Mouse (Mus musculus): Measurements from ENCODE around the gene Tgif2. TPM values are rescaled to one million over a fixed set of nuclear protein-coding genes. Genes with fewer than 3 reads are reported as not detected.
A peak's percentile ranks its signal among the peaks of the same experiment; 100 is the strongest.
"Not testable (repeated sequence)": the region's sequence is repeated elsewhere in the genome, so short reads cannot be mapped to it uniquely, and the experiment has no call there.

The Tgif2 gene
- polyA plus RNA-seq, 1 experiment from 2014 or later = 41.5 TPM

GRCm38 (mm10) chr2:156847653-156848052, 7.8 kb downstream of the Tgif2 start:
- Histone ChIP-seq H3K9ac (no peak overlapping the region), H3K4me2 (no peak overlapping the region), H3K9me3 (no peaks in the 10 kb centered on the region), H3K4me1 (peaks cover 30% of the 10 kb centered on the region), H3K4me3 (replicated peaks) (no peak overlapping the region), H3K27ac (no peak overlapping the region), H3K36me3 (peaks cover 43% of the 10 kb centered on the region), H3K27me3 (replicated peaks) (no peaks in the 10 kb centered on the region)
- WGBS = 63% methylated on average over 6 of the region's 6 CpGs
- ATAC-seq (ENCODE audit: insufficient read depth, low FRiP score, low read depth) = no peak

- Histone ChIP-seq H3K4me2 (no peak overlapping the region), H3K27ac (no peak overlapping the region), H3K4me1 (peaks cover 21% of the 10 kb centered on the region), H3K36me3 (peaks cover 43% of the 10 kb centered on the region), H3K4me3 (replicated peaks) (no peak overlapping the region), H3K27me3 (replicated peaks) (no peaks in the 10 kb centered on the region), H3K9me3 (no peaks in the 10 kb centered on the region), H3K9ac (no peak overlapping the region)
- no peak for ATAC-seq (ENCODE audit: insufficient read depth, low FRiP score, low read depth)
- whole genome bisulfite sequencing = 75% methylated on average over 6 of the region's 6 CpGs
These were observed 8.8 kb downstream of the Tgif2 start for GRCm38 (mm10) chr2:156848526-156849182.

- no peak overlapping the region for H3K4me2 ChIP-seq
- H3K36me3 ChIP-seq = peaks cover 41% of the 10 kb centered on the region
- WGBS = 85% methylated on average over 5 of the region's 5 CpGs
- H3K27me3 ChIP-seq (replicated peaks) = no peaks in the 10 kb centered on the region
- peaks cover 4% of the 10 kb centered on the region for H3K4me1 ChIP-seq
- H3K9ac ChIP-seq = no peak overlapping the region
- H3K27ac ChIP-seq = no peak overlapping the region
- no peaks in the 10 kb centered on the region for H3K9me3 ChIP-seq
- no peak overlapping the region for H3K4me3 ChIP-seq (replicated peaks)
- no peak for ATAC-seq (ENCODE audit: insufficient read depth, low FRiP score, low read depth)
These were observed 10.7 kb downstream of the Tgif2 start for GRCm38 (mm10) chr2:156850505-156850904.

DNA sequence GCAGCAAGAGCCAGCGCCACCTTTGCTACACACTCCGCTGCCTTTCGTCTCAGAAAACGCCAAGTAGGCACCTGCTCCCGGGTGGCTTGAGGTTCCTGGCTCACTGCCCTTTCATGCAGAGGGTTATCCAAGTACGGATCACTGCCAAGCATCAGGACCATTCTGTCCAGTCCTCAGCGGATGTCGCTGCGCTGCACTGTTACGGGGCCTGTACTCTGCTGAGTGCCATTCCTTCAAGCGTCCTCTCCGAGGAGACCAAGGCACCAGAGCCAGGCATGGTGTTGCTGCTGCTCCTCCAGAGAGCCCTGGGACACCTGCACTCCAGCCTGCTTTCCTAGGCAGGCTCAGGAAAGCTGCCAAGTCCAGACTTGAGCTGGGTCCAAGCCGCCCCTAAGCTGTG, 13.8 kb downstream of the Tgif2 start:
- H3K4me2 ChIP-seq; H3K9me3 ChIP-seq; H3K4me3 ChIP-seq (replicated peaks); H3K27ac ChIP-seq; H3K4me1 ChIP-seq; H3K9ac ChIP-seq; ATAC-seq (ENCODE audit: insufficient read depth, low FRiP score, low read depth); H3K27me3 ChIP-seq (replicated peaks): not testable (repeated sequence)
- peaks cover 27% of the 10 kb centered on the region for H3K36me3 ChIP-seq
- 87% methylated on average over 9 of the region's 13 CpGs for WGBS

DNA sequence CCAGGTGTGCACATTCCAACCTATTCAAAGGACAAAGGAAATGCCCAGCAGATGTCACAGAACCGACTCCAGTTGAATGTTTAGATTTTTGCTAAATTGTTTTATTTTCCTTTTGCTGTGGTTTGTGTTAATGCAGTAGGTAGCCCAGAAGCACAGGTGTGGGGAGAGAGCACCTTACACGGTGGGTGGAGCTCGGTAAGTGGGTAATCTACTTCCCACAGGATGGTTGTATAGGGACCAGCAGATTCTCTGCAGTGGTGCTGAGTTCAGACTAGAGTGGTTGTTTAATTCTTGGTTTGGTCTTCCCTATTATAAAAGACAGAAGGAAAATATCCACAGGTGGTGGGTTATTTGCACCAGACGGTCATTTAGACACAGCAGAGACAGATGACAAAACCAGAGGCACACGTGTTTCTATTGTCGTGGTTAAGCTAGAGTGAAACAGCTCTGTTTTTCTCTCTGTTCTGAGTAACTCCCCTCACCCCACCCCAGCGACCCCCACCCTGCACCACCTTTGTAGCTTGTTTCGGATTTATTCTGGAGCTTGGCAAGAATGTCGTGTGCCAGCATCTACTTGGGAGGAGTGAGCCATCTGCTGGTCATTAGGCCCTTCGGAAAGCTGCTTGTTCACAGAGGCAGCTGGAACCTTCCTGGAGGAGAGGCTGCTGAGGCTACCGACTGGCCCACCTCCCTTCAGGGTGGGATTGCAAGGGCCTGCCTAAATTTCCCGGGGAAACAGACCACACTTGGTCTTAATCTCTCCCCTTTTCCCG, 14.4 kb downstream of the Tgif2 start:
- not testable (repeated sequence) for ATAC-seq (ENCODE audit: insufficient read depth, low FRiP score, low read depth)
- H3K36me3 ChIP-seq = peaks cover 27% of the 10 kb centered on the region

GRCm38 (mm10) chr2:156856311-156856710, 16.5 kb downstream of the Tgif2 start:
- Histone ChIP-seq H3K4me1 (0 out of 2 replicates have a peak, but pooled peaks cover 8% of the 10 kb centered on the region), H3K4me2 (no peak overlapping the region), H3K27me3 (replicated peaks) (no peaks in the 10 kb centered on the region), H3K4me3 (replicated peaks) (no peak overlapping the region), H3K9me3 (no peaks in the 10 kb centered on the region), H3K27ac (no peak overlapping the region), H3K9ac (no peak overlapping the region), H3K36me3 (peaks cover 12% of the 10 kb centered on the region)
- ATAC-seq (ENCODE audit: insufficient read depth, low FRiP score, low read depth) = no peak
- 86% methylated on average over 1 of the region's 1 CpGs for WGBS

More for the DNA sequence above, 14.4 kb downstream of the Tgif2 start:
- H3K4me2 ChIP-seq; H3K4me3 ChIP-seq (replicated peaks); H3K27me3 ChIP-seq (replicated peaks); H3K4me1 ChIP-seq; H3K27ac ChIP-seq; H3K9ac ChIP-seq; H3K9me3 ChIP-seq: not testable (repeated sequence)
- 41% methylated on average over 13 of the region's 13 CpGs for WGBS

GRCm38 (mm10) chr2:156857385-156857791, 17.6 kb downstream of the Tgif2 start:
- H3K27ac ChIP-seq = no peak overlapping the region
- no peaks in the 10 kb centered on the region for H3K9me3 ChIP-seq
- WGBS = 66% methylated on average over 3 of the region's 3 CpGs
- no peaks in the 10 kb centered on the region for H3K27me3 ChIP-seq (replicated peaks)
- 0 out of 2 replicates have a peak, but pooled peaks cover 13% of the 10 kb centered on the region for H3K4me1 ChIP-seq
- peaks cover 4% of the 10 kb centered on the region for H3K36me3 ChIP-seq
- H3K4me2 ChIP-seq = no peak overlapping the region
- no peak for ATAC-seq (ENCODE audit: insufficient read depth, low FRiP score, low read depth)
- no peak overlapping the region for H3K4me3 ChIP-seq (replicated peaks)
- no peak overlapping the region for H3K9ac ChIP-seq

DNA sequence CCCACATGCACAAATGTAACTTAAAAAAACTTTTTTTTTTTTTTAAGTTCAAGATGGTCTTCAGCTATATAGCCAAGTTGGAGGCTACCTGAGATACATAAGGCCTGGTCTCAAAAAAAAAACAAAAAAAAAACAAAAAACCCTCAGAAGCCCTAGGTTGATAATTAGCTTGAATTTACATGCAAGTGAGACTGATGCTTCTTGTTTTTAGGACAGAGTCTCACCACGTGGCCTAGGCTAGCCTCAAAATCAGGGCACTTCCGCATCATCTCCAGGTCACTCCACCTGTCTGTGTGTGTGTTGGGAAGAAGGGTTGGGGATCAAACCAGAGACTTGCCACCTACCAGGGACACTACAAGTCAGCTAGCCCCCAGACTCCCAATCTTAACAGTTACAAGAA, 18.0 kb downstream of the Tgif2 start, which contains the start of gene 4930518I15Rik:
Gene 4930518I15Rik (minus strand): TSS at position 112 of the 400 bp plus-strand sequence.
- 77% methylated on average over 2 of the region's 2 CpGs for WGBS
- no peak within 1 kb of the TSS for H3K4me3 ChIP-seq (replicated peaks)
- H3K36me3 ChIP-seq = peaks cover 4% of the 10 kb centered on the region
- H3K27ac ChIP-seq = peak within 1 kb of the TSS; percentile 72
- 0 out of 2 replicates have a peak, but pooled peaks cover 13% of the 10 kb centered on the region for H3K4me1 ChIP-seq
- H3K9ac ChIP-seq = no peak within 1 kb of the TSS
- H3K4me2 ChIP-seq = no peak within 1 kb of the TSS
- no peaks in the 10 kb centered on the region for H3K9me3 ChIP-seq
- no peaks in the 10 kb centered on the region for H3K27me3 ChIP-seq (replicated peaks)
- no peak for ATAC-seq (ENCODE audit: insufficient read depth, low FRiP score, low read depth)

DNA sequence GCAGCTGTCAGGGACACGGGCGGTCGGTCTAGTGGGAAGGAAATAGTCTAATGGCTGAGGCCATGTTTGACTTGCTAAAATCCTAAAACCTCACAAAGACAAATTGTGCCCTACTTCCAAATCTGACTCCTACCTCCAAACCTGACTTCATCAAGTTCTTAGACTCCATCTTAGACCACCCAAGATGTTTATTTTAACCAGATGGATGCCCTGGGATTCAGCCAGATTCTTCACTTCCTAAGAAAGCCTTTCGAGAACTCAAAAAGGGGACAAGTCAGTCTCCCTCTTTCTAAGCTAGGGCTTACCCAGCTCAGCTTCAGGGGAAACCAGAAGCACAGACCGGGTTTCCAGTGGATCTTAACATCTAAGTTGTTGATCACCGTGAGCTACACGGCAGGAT, 18.9 kb downstream of the Tgif2 start:
- ATAC-seq (ENCODE audit: insufficient read depth, low FRiP score, low read depth) = no peak
- Histone ChIP-seq H3K27ac (peak overlapping the region; percentile 72), H3K4me2 (no peak overlapping the region), H3K9ac (no peak overlapping the region), H3K36me3 (peaks cover 4% of the 10 kb centered on the region), H3K4me1 (0 out of 2 replicates have a peak, but pooled peaks cover 14% of the 10 kb centered on the region), H3K4me3 (replicated peaks) (no peak overlapping the region), H3K27me3 (replicated peaks) (no peaks in the 10 kb centered on the region), H3K9me3 (no peaks in the 10 kb centered on the region)
- WGBS = 41% methylated on average over 7 of the region's 7 CpGs

DNA sequence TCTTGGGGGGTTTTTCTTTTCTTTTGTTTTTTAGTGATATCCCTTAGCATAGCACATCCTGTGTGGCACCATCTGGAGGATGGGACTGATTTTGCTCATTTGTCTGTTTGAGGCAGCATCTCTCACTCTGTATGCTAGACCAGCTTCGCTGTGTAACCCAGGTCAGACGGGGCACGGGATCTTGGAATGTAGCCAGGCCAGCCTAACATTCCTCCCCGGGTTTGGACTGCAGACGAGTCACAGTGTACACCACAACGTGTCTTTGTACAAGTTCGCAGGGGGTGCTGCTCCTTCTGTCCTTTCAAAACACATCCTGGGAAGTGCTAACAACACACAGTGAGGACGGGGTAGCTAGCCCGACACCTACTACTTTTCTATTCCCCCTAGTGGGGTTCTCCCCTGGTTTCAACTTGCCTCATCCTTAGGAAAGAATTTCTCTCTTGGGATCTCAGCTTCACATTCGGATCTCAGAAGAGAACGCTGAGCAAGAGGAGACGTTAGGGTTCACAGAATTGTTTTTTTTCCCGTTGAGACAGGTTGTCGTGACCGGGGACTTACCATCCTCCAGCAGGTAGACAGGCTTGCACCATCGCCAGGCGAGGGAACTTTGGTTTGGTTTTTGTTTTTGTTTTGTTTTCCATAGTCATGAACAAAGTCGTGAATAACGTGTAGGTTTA, 22.4 kb downstream of the Tgif2 start:
- Histone ChIP-seq H3K4me2 (peak overlapping the region; percentile 69), H3K9ac (peak overlapping the region; percentile 58), H3K4me3 (replicated peaks) (peak overlapping the region; percentile 97), H3K9me3 (no peaks in the 10 kb centered on the region), H3K36me3 (peaks cover 4% of the 10 kb centered on the region; the same call in 1 of the 2 replicates), H3K4me1 (peaks cover 30% of the 10 kb centered on the region; the same call in 1 of the 2 replicates), H3K27ac (peak overlapping the region; percentile 92), H3K27me3 (replicated peaks) (no peaks in the 10 kb centered on the region)
- no peak for ATAC-seq (ENCODE audit: insufficient read depth, low FRiP score, low read depth)
- WGBS = under 1% methylated on average over 19 of the region's 19 CpGs

- peak within 1 kb of the TSS; percentile 76 for H3K4me2 ChIP-seq
- peak within 1 kb of the TSS; percentile 96 for H3K9ac ChIP-seq
- under 1% methylated on average over 95 of the region's 98 CpGs for WGBS
- peaks cover 9% of the 10 kb centered on the region; the same call in 1 of the 2 replicates for H3K36me3 ChIP-seq
- no peaks in the 10 kb centered on the region for H3K9me3 ChIP-seq
- peak within 1 kb of the TSS; percentile 92 for H3K27ac ChIP-seq
- H3K27me3 ChIP-seq (replicated peaks) = no peaks in the 10 kb centered on the region
- peak; percentile 96 for ATAC-seq (ENCODE audit: insufficient read depth, low FRiP score, low read depth)
- H3K4me3 ChIP-seq (replicated peaks) = peak within 1 kb of the TSS; percentile 97
- H3K4me1 ChIP-seq = peaks cover 28% of the 10 kb centered on the region; the same call in 1 of the 2 replicates
These were observed 23.1 kb downstream of the Tgif2 start, which contains the start of gene Rab5if for GRCm38 (mm10) chr2:156862772-156863486. TSS of gene Rab5if (plus strand) at chr2:156863128.
